Mouse (Mus musculus): ENCODE data around the gene Matn4. TPM values are rescaled to one million over a fixed set of nuclear protein-coding genes. Genes with fewer than 3 reads are reported as not detected.

The Matn4 gene
- polyA plus RNA-seq (2014; fragmentation: Illumina TruSeq; extraction: RNeasy Lipid Tissue Mini Kit (QIAGEN cat#74804); ENCODE audit: low replicate concordance) = 0.15 TPM

DNA sequence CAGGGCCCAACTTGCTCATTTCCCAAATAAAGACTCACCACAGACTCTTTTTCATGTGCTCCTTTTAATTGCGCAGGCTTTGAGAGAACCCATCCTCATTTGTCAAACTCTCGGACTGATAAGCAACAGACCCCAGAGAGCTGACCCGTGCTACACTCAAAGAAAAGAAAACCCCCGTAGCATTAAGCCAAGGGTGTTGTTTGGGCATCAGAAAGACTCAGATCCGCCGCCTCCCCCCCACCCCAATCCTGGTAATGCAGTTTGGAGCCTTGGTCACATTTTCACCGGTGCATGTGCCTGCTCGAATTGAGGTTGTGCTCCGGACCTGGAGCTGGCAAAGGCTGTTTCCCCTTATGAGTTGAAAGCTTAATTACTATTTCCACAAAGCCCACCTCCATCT lies at the start of gene Matn4:
Gene Matn4, minus strand, starts transcription at position 101 of the 400 bp plus-strand sequence.

DNA sequence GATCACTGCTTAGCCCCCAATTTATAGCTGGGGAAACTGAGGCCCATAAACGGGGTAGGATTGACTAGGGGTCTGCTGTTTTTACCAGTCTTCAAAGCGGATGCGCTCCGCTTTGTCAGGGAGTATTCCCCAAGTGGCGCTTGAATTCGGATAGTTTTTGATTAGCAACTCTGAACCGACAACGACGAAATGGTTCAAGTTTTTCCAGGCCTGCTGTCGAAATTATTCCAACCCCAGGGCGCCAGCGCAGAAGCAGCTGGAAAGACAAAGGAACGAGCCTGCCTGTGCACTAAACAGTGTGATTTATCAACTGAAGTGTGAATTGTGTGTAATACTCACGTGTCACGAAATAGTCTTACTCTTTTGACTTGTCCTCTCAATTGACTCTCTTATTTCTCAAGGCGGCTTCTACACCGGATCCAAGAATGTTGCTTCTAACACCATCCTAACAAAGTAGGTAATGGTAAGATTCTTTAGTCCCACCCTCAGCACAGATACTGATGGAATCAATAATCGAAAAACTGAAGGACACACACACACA lies 38.6 kb upstream of the Matn4 start, which contains the start of gene Sdc4:
Gene Sdc4, minus strand, starts transcription at position 428 of the 541 bp plus-strand sequence.

DNA sequence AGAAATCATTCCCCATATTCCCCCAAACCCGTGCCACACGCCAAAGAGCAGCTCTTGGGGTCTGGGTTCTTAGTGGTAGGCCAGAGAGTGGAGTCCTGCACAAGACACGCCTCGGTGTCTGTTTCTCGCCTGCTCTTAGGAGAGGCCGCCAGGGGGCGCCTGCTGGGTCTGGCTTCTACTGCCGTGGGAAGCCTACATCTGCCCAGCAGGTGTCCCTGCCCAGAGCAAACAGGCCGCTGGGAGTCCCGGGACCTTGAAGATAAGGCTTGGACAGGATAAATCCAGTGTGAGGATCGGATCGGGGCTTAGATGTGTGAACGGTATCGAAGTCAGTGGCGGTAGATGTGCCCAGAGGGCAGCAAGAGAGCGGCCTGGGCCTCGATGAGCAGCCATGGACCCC lies 2.1 kb downstream of the Matn4 start, which contains the start of gene Rbpjl:
Gene Rbpjl, plus strand, starts transcription at position 236 of the 400 bp plus-strand sequence.

DNA sequence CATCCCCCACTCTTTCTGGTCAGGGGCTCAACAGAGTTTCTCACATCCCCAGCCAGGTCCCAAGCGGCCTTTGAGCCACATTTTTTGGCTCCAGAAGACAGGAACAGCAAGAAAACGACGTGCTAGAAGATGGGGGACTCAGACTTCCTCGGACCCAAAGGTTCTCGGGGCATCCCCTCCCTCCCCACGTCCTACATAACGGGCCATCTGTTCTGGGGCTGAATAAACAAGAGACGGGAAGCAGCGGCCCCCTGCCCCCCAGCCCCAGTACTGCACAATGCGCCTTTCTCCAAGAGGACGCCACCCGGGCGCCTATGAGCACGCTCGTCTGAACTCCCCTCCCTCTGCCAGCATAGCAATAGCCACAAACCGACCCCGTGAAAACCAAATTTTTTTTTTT lies 15.9 kb downstream of the Matn4 start, which contains the start of gene Slpi:
Gene Slpi, minus strand, starts transcription at position 76 of the 400 bp plus-strand sequence.

Other genes starting within 250 kb of the Matn4 start
- not detected for gene Kcns1, start 234.0 kb downstream of the Matn4 start, polyA plus RNA-seq (2014; fragmentation: Illumina TruSeq; extraction: RNeasy Lipid Tissue Mini Kit (QIAGEN cat#74804); ENCODE audit: low replicate concordance)
- not detected for gene Wfdc5, start 222.4 kb downstream of the Matn4 start, polyA plus RNA-seq (2014; fragmentation: Illumina TruSeq; extraction: RNeasy Lipid Tissue Mini Kit (QIAGEN cat#74804); ENCODE audit: low replicate concordance)
- not detected for gene Wfdc12, start 214.6 kb downstream of the Matn4 start, polyA plus RNA-seq (2014; fragmentation: Illumina TruSeq; extraction: RNeasy Lipid Tissue Mini Kit (QIAGEN cat#74804); ENCODE audit: low replicate concordance)
- not detected for gene Wfdc15a, start 205.0 kb downstream of the Matn4 start, polyA plus RNA-seq (2014; fragmentation: Illumina TruSeq; extraction: RNeasy Lipid Tissue Mini Kit (QIAGEN cat#74804); ENCODE audit: low replicate concordance)
- gene Wfdc15b, start 183.5 kb downstream of the Matn4 start, polyA plus RNA-seq (2014; fragmentation: Illumina TruSeq; extraction: RNeasy Lipid Tissue Mini Kit (QIAGEN cat#74804); ENCODE audit: low replicate concordance) = not detected
- gene Svs2, start 166.7 kb downstream of the Matn4 start, polyA plus RNA-seq (2014; fragmentation: Illumina TruSeq; extraction: RNeasy Lipid Tissue Mini Kit (QIAGEN cat#74804); ENCODE audit: low replicate concordance) = not detected
- not detected for gene Svs3b, start 148.5 kb downstream of the Matn4 start, polyA plus RNA-seq (2014; fragmentation: Illumina TruSeq; extraction: RNeasy Lipid Tissue Mini Kit (QIAGEN cat#74804); ENCODE audit: low replicate concordance)
- gene Svs4, start 126.7 kb downstream of the Matn4 start, polyA plus RNA-seq (2014; fragmentation: Illumina TruSeq; extraction: RNeasy Lipid Tissue Mini Kit (QIAGEN cat#74804); ENCODE audit: low replicate concordance) = not detected
- gene Svs3a, start 115.9 kb downstream of the Matn4 start, polyA plus RNA-seq (2014; fragmentation: Illumina TruSeq; extraction: RNeasy Lipid Tissue Mini Kit (QIAGEN cat#74804); ENCODE audit: low replicate concordance) = not detected
- gene Svs6, start 88.4 kb downstream of the Matn4 start, polyA plus RNA-seq (2014; fragmentation: Illumina TruSeq; extraction: RNeasy Lipid Tissue Mini Kit (QIAGEN cat#74804); ENCODE audit: low replicate concordance) = not detected
- gene Svs5, start 72.4 kb downstream of the Matn4 start, polyA plus RNA-seq (2014; fragmentation: Illumina TruSeq; extraction: RNeasy Lipid Tissue Mini Kit (QIAGEN cat#74804); ENCODE audit: low replicate concordance) = not detected
- gene Slpi, start 16.1 kb downstream of the Matn4 start, polyA plus RNA-seq (2014; fragmentation: Illumina TruSeq; extraction: RNeasy Lipid Tissue Mini Kit (QIAGEN cat#74804); ENCODE audit: low replicate concordance) = not detected
- gene Rbpjl, start 2.0 kb downstream of the Matn4 start, polyA plus RNA-seq (2014; fragmentation: Illumina TruSeq; extraction: RNeasy Lipid Tissue Mini Kit (QIAGEN cat#74804); ENCODE audit: low replicate concordance) = 1.6 TPM
- gene Sdc4, start 38.7 kb upstream of the Matn4 start, polyA plus RNA-seq (2014; fragmentation: Illumina TruSeq; extraction: RNeasy Lipid Tissue Mini Kit (QIAGEN cat#74804); ENCODE audit: low replicate concordance) = 73.6 TPM
- 7.5 TPM for gene Sys1, start 51.8 kb upstream of the Matn4 start, polyA plus RNA-seq (2014; fragmentation: Illumina TruSeq; extraction: RNeasy Lipid Tissue Mini Kit (QIAGEN cat#74804); ENCODE audit: low replicate concordance)
- gene Gm20458, start 55.8 kb upstream of the Matn4 start, polyA plus RNA-seq (2014; fragmentation: Illumina TruSeq; extraction: RNeasy Lipid Tissue Mini Kit (QIAGEN cat#74804); ENCODE audit: low replicate concordance) = not detected
- gene Trp53tg5, start 68.6 kb upstream of the Matn4 start, polyA plus RNA-seq (2014; fragmentation: Illumina TruSeq; extraction: RNeasy Lipid Tissue Mini Kit (QIAGEN cat#74804); ENCODE audit: low replicate concordance) = not detected
- 2.4 TPM for gene Dbndd2, start 80.9 kb upstream of the Matn4 start, polyA plus RNA-seq (2014; fragmentation: Illumina TruSeq; extraction: RNeasy Lipid Tissue Mini Kit (QIAGEN cat#74804); ENCODE audit: low replicate concordance)
- gene Pigt, start 92.4 kb upstream of the Matn4 start, polyA plus RNA-seq (2014; fragmentation: Illumina TruSeq; extraction: RNeasy Lipid Tissue Mini Kit (QIAGEN cat#74804); ENCODE audit: low replicate concordance) = 4.8 TPM
- gene Wfdc2, start 157.3 kb upstream of the Matn4 start, polyA plus RNA-seq (2014; fragmentation: Illumina TruSeq; extraction: RNeasy Lipid Tissue Mini Kit (QIAGEN cat#74804); ENCODE audit: low replicate concordance) = not detected
- not detected for gene Spint3, start 168.3 kb upstream of the Matn4 start, polyA plus RNA-seq (2014; fragmentation: Illumina TruSeq; extraction: RNeasy Lipid Tissue Mini Kit (QIAGEN cat#74804); ENCODE audit: low replicate concordance)
- gene Wfdc6a, start 180.3 kb upstream of the Matn4 start, polyA plus RNA-seq (2014; fragmentation: Illumina TruSeq; extraction: RNeasy Lipid Tissue Mini Kit (QIAGEN cat#74804); ENCODE audit: low replicate concordance) = not detected
- not detected for gene Eppin, start 188.4 kb upstream of the Matn4 start, polyA plus RNA-seq (2014; fragmentation: Illumina TruSeq; extraction: RNeasy Lipid Tissue Mini Kit (QIAGEN cat#74804); ENCODE audit: low replicate concordance)
- gene Wfdc6b, start 208.4 kb upstream of the Matn4 start, polyA plus RNA-seq (2014; fragmentation: Illumina TruSeq; extraction: RNeasy Lipid Tissue Mini Kit (QIAGEN cat#74804); ENCODE audit: low replicate concordance) = not detected
- gene Wfdc8, start 208.5 kb upstream of the Matn4 start, polyA plus RNA-seq (2014; fragmentation: Illumina TruSeq; extraction: RNeasy Lipid Tissue Mini Kit (QIAGEN cat#74804); ENCODE audit: low replicate concordance) = not detected
- 1.9 TPM for gene Wfdc16, start 233.6 kb upstream of the Matn4 start, polyA plus RNA-seq (2014; fragmentation: Illumina TruSeq; extraction: RNeasy Lipid Tissue Mini Kit (QIAGEN cat#74804); ENCODE audit: low replicate concordance)

All from small intestine, adult 10 weeks (tissue).